Mouse (Mus musculus): ENCODE results near the gene Kif6.

- TF ChIP-seq CTCF (conservative IDR thresholded peaks at IDR 0.05; ENCODE audit: low read length): no peak
- no peak for TF ChIP-seq NANOG (IDR thresholded peaks at IDR 0.05; ENCODE audit: borderline replicate concordance, low read length)
- no peak for TF ChIP-seq POU5F1 (IDR thresholded peaks at IDR 0.05; ENCODE audit: borderline replicate concordance, low read length)
These were observed 156.9 kb downstream of the Kif6 start for GRCm38 (mm10) chr17:49771703-49772315.

Measured in E14TG2a.4 (cell line).